Mouse (Mus musculus) kidney, embryonic 16.5 days (tissue): ENCODE results near the gene Gimap8. TPM values are rescaled to one million over a fixed set of nuclear protein-coding genes. Genes with fewer than 3 reads are reported as not detected.

ENCODE experiments used
- ATAC-seq: fragments of 200-750 bp; cut with Nextera tagmentation; 2 replicates; pipeline ENCODE4 v1.8.0; 2017; ENCODE audit warnings: moderate TSS enrichment; ENCODE audit not compliant: low FRiP score, low TSS enrichment
- H3K27ac ChIP-seq: fragments of 300-500 bp; sonication (generic); 2 replicates; pipeline ENCODE4 v1.5.1; 2014; ENCODE audit warnings: low read length
- H3K27me3 ChIP-seq: fragments of 300-500 bp; sonication (generic); 2 replicates; pipeline ENCODE4 v1.6.1; 2014; ENCODE audit warnings: low read length, control low read depth, mixed read lengths; ENCODE audit not compliant: insufficient read depth
- H3K36me3 ChIP-seq: fragments of 300-500 bp; sonication (generic); 2 replicates; pipeline ENCODE4 v1.6.1; 2014; ENCODE audit warnings: low read length, control low read depth, mixed read lengths; ENCODE audit not compliant: insufficient read depth
- H3K4me1 ChIP-seq: fragments of 300-500 bp; sonication (generic); 2 replicates; pipeline ENCODE4 v1.6.1; 2014; ENCODE audit warnings: low read length, control low read depth, mixed read lengths; ENCODE audit not compliant: insufficient read depth
- H3K4me2 ChIP-seq: fragments of 300-500 bp; sonication (generic); replicated peaks from 2 replicates; pipeline ENCODE4 v1.6.1; 2014; ENCODE audit warnings: low read depth, low read length
- H3K4me3 ChIP-seq: fragments of 300-500 bp; sonication (generic); 2 replicates; pipeline ENCODE4 v1.5.1; 2014; ENCODE audit warnings: mild to moderate bottlenecking, low read length
- H3K9ac ChIP-seq: fragments of 300-500 bp; sonication (generic); replicated peaks from 2 replicates; pipeline ENCODE4 v1.6.1; 2014; ENCODE audit warnings: low read length
- H3K9me3 ChIP-seq: fragments of 300-500 bp; sonication (generic); 2 replicates; pipeline ENCODE4 v1.6.1; 2016; ENCODE audit warnings: low read length, control low read depth
- WGBS: fragments of 180-500 bp; shearing (Covaris S2); extraction: QIAGEN DNeasy Blood & Tissue Kit; methylation state at CpG from one replicate; pipeline ENCODE4 v1.1.7; 2014; 5-methylcytosine and 5-hydroxymethylcytosine counted together
- polyA plus RNA-seq: library from polyadenylated mRNA; unstranded; fragments of >200 nt; fragmentation: Nextera tagmentation; extraction: Ambion mirVana; gene quantifications from 2 replicates; pipeline ENCODE4 v1.2.1, GENCODE M21; 2015

The Gimap8 gene
- polyA plus RNA-seq, result 3.5 TPM in 2 replicates

- peak; percentile 61; the same call in 1 of the 2 replicates for ATAC-seq
- no peak within 1 kb of the TSS for H3K4me3 ChIP-seq
- 0 out of 2 replicates have a peak within 1 kb of the TSS, but pooled peaks have one; percentile 20 for H3K9ac ChIP-seq
- no peaks in the 10 kb centered on the region for H3K9me3 ChIP-seq
- no peaks in the 10 kb centered on the region for H3K4me1 ChIP-seq
- H3K27me3 ChIP-seq, result no peaks in the 10 kb centered on the region
- H3K36me3 ChIP-seq, result no peaks in the 10 kb centered on the region
- 33% methylated on average over 3 of the region's 3 CpGs for WGBS
- peak within 1 kb of the TSS; percentile 20 for H3K4me2 ChIP-seq
- no peak within 1 kb of the TSS for H3K27ac ChIP-seq
Observed at GRCm38 (mm10) chr6:48646995-48647394, at the start of gene Gimap8. Gene Gimap8, plus strand, starts transcription at chr6:48647234.

- no peak overlapping the region for H3K4me2 ChIP-seq
- WGBS, result 82% methylated on average over 1 of the region's 1 CpGs
- no peak for ATAC-seq
- H3K9me3 ChIP-seq, result peaks cover 24% of the 10 kb centered on the region
- H3K4me3 ChIP-seq, result no peak overlapping the region
- peaks cover 15% of the 10 kb centered on the region for H3K4me1 ChIP-seq
- no peaks in the 10 kb centered on the region for H3K27me3 ChIP-seq
- H3K9ac ChIP-seq, result no peak overlapping the region; the same call in 1 of the 2 replicates
- peaks cover 50% of the 10 kb centered on the region for H3K36me3 ChIP-seq
- no peak overlapping the region for H3K27ac ChIP-seq
Observed at GRCm38 (mm10) chr6:48600594-48600993, 46.4 kb upstream of the Gimap8 start.

GRCm38 (mm10) chr6:48601271-48602079 is 45.6 kb upstream of the Gimap8 start, which contains the start of gene Zfp775:
Gene Zfp775, plus strand, starts transcription at chr6:48602063.
- Histone ChIP-seq H3K4me1 (peaks cover 15% of the 10 kb centered on the region), H3K27ac (peak within 1 kb of the TSS; percentile 89), H3K4me2 (peak within 1 kb of the TSS; percentile 79), H3K4me3 (peak within 1 kb of the TSS; percentile 87), H3K36me3 (peaks cover 41% of the 10 kb centered on the region), H3K27me3 (no peaks in the 10 kb centered on the region), H3K9me3 (peaks cover 17% of the 10 kb centered on the region), H3K9ac (peak within 1 kb of the TSS; percentile 89)
- peak; percentile 99 for ATAC-seq
- 3% methylated on average over 42 of the region's 42 CpGs for WGBS

GRCm38 (mm10) chr6:48602080-48602741 is 44.8 kb upstream of the Gimap8 start:
- Histone ChIP-seq H3K4me1 (peaks cover 15% of the 10 kb centered on the region), H3K36me3 (peaks cover 34% of the 10 kb centered on the region), H3K9me3 (peaks cover 10% of the 10 kb centered on the region), H3K4me2 (peak overlapping the region; percentile 79), H3K27ac (peak overlapping the region; percentile 76), H3K27me3 (no peaks in the 10 kb centered on the region), H3K4me3 (peak overlapping the region; percentile 87), H3K9ac (peak overlapping the region; percentile 89)
- peak; percentile 78 for ATAC-seq
- WGBS, result under 1% methylated on average over 28 of the region's 28 CpGs

- Histone ChIP-seq H3K9ac (no peak overlapping the region), H3K36me3 (no peaks in the 10 kb centered on the region), H3K9me3 (no peaks in the 10 kb centered on the region), H3K27ac (no peak overlapping the region), H3K4me3 (no peak overlapping the region), H3K4me2 (no peak overlapping the region), H3K4me1 (no peaks in the 10 kb centered on the region), H3K27me3 (no peaks in the 10 kb centered on the region)
- no peak for ATAC-seq
- WGBS, result 32% methylated on average over 2 of the region's 2 CpGs
Observed at GRCm38 (mm10) chr6:48608124-48608523, 38.9 kb upstream of the Gimap8 start.

GRCm38 (mm10) chr6:48609512-48609911 is 37.5 kb upstream of the Gimap8 start:
- Histone ChIP-seq H3K9me3 (no peaks in the 10 kb centered on the region), H3K9ac (no peak overlapping the region), H3K27ac (no peak overlapping the region), H3K36me3 (peaks cover 9% of the 10 kb centered on the region), H3K4me2 (no peak overlapping the region), H3K4me1 (no peaks in the 10 kb centered on the region), H3K27me3 (no peaks in the 10 kb centered on the region), H3K4me3 (no peak overlapping the region)
- ATAC-seq, result no peak
- WGBS, result 62% methylated on average over 7 of the region's 7 CpGs

- Histone ChIP-seq H3K36me3 (peaks cover 12% of the 10 kb centered on the region), H3K27me3 (no peaks in the 10 kb centered on the region), H3K4me1 (no peaks in the 10 kb centered on the region), H3K9me3 (no peaks in the 10 kb centered on the region), H3K4me3 (no peak overlapping the region), H3K4me2 (no peak overlapping the region), H3K27ac (no peak overlapping the region), H3K9ac (no peak overlapping the region)
- ATAC-seq, result no peak
- WGBS, result 87% methylated on average over 3 of the region's 3 CpGs
Observed at GRCm38 (mm10) chr6:48610657-48611056, 36.4 kb upstream of the Gimap8 start.

- Histone ChIP-seq H3K9ac (no peak overlapping the region), H3K27me3 (no peaks in the 10 kb centered on the region), H3K27ac (no peak overlapping the region), H3K4me2 (no peak overlapping the region), H3K36me3 (peaks cover 15% of the 10 kb centered on the region), H3K9me3 (no peaks in the 10 kb centered on the region), H3K4me1 (no peaks in the 10 kb centered on the region), H3K4me3 (no peak overlapping the region)
- 87% methylated on average over 4 of the region's 4 CpGs for WGBS
- ATAC-seq, result no peak
Observed at GRCm38 (mm10) chr6:48613464-48613863, 33.6 kb upstream of the Gimap8 start.

- ATAC-seq, result no peak
- Histone ChIP-seq H3K36me3 (peaks cover 22% of the 10 kb centered on the region), H3K9ac (no peak overlapping the region), H3K4me2 (no peak overlapping the region), H3K4me3 (no peak overlapping the region), H3K4me1 (no peaks in the 10 kb centered on the region), H3K27ac (no peak overlapping the region), H3K27me3 (no peaks in the 10 kb centered on the region), H3K9me3 (no peaks in the 10 kb centered on the region)
- WGBS, result 96% methylated on average over 5 of the region's 5 CpGs
Observed at GRCm38 (mm10) chr6:48614756-48615155, 32.3 kb upstream of the Gimap8 start.

GRCm38 (mm10) chr6:48620031-48620430 is 27.0 kb upstream of the Gimap8 start:
- Histone ChIP-seq H3K27ac (no peak overlapping the region), H3K4me2 (no peak overlapping the region), H3K36me3 (peaks cover 26% of the 10 kb centered on the region), H3K9me3 (no peaks in the 10 kb centered on the region), H3K27me3 (no peaks in the 10 kb centered on the region), H3K4me1 (no peaks in the 10 kb centered on the region), H3K4me3 (no peak overlapping the region), H3K9ac (no peak overlapping the region)
- ATAC-seq, result no peak
- 91% methylated on average over 30 of the region's 30 CpGs for WGBS
